Mouse (Mus musculus): ENCODE measurements around the gene Isy1. TPM values are rescaled to one million over a fixed set of nuclear protein-coding genes. Genes with fewer than 3 reads are reported as not detected.

The Isy1 gene
- polyA plus RNA-seq, 1 experiment from 2014 or later = 73.8 TPM

DNA sequence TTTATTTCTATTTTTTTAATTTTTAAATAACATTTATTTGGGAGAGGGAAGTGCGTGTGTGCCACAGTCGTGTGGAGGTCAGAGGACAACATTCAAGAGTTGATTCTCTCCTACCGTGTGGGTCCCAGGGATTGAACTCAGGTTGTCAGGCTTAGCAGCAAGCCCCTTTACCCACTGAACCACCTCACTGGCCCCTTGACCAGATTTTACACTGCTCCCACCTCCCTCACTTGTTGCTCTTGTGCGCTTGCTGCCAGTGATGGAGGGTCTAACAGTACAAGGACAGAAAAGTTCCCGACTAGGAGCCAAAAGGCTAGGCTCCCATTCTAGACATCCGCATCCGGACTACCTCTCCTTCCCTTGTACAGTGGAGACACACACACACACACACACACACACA, 33.1 kb downstream of the Isy1 start:
- H3K4me3 ChIP-seq (ENCODE audit: low read depth, low read length) = no peak overlapping the region
- DNase-seq (ENCODE audit: low spot score) (no peak), ATAC-seq (replicated peaks; ENCODE audit: low FRiP score) (no peak)
- WGBS = 93% methylated on average over 7 of the region's 7 CpGs
- H3K4me2 ChIP-seq (ENCODE audit: low read depth, low read length, severe bottlenecking) = no peak overlapping the region
- H3K4me1 ChIP-seq (replicated peaks; ENCODE audit: control insufficient read depth, insufficient read depth, low read length) = no peaks in the 10 kb centered on the region
- H3K9me3 ChIP-seq (ENCODE audit: control insufficient read depth, low read length) = no peaks in the 10 kb centered on the region
- no peak overlapping the region for H3K9ac ChIP-seq (ENCODE audit: low read length)
- H3K36me3 ChIP-seq (ENCODE audit: control insufficient read depth, insufficient read depth, low read length) = no peaks in the 10 kb centered on the region
- H3K27me3 ChIP-seq (ENCODE audit: control insufficient read depth, insufficient read depth, low read length) = no peaks in the 10 kb centered on the region
- no peak overlapping the region for H3K27ac ChIP-seq (ENCODE audit: low read depth, low read length)

DNA sequence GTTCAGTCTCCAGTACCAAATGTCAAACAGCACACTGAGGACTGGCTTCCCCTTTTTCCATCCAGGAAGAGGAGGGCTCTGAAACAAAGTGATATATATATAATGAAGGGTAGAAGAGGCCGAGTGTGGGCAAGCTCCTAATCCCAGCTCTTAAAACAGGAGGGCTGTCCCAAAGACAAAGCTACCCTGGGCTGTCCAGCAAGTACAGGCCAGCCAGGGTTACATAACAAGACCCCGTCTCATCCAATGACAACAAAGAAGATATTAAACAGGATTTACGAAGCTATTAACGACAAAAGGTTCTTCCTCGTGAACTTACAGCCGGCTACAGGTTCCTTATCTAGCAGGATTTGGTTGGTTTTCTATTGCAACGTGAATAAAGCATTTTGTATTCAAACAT, 33.7 kb downstream of the Isy1 start:
- Histone ChIP-seq H3K9me3 (ENCODE audit: control insufficient read depth, low read length) (no peaks in the 10 kb centered on the region), H3K4me2 (ENCODE audit: low read depth, low read length, severe bottlenecking) (no peak overlapping the region), H3K4me3 (ENCODE audit: low read depth, low read length) (no peak overlapping the region), H3K27me3 (ENCODE audit: control insufficient read depth, insufficient read depth, low read length) (no peaks in the 10 kb centered on the region), H3K9ac (ENCODE audit: low read length) (no peak overlapping the region), H3K27ac (ENCODE audit: low read depth, low read length) (no peak overlapping the region), H3K36me3 (ENCODE audit: control insufficient read depth, insufficient read depth, low read length) (no peaks in the 10 kb centered on the region), H3K4me1 (replicated peaks; ENCODE audit: control insufficient read depth, insufficient read depth, low read length) (no peaks in the 10 kb centered on the region)
- WGBS = 82% methylated on average over 7 of the region's 7 CpGs
- ATAC-seq (replicated peaks; ENCODE audit: low FRiP score) (no peak), DNase-seq (ENCODE audit: low spot score) (no peak)

DNA sequence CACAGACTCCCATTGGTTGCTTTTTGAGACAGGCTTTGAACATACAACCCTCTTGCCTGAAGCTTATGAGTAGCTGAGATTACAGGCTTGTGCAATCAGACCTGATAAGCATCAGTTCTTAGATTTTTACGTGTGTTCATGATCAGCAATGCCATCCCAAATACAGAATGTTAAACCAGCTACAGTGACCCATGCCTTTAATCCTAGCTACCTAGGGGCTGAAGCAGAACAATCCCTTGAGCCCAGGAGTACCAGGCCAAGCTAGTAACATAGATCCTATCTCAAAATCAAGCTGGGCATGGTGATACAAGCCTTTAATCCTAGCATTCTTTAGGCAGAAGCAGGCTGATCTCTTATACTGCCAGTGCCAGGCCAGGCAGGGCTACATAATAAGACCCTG, 34.6 kb downstream of the Isy1 start:
- no peaks in the 10 kb centered on the region for H3K9me3 ChIP-seq (ENCODE audit: control insufficient read depth, low read length)
- H3K4me2 ChIP-seq (ENCODE audit: low read depth, low read length, severe bottlenecking) = no peak overlapping the region
- H3K9ac ChIP-seq (ENCODE audit: low read length) = no peak overlapping the region
- no peak for ATAC-seq (replicated peaks; ENCODE audit: low FRiP score)
- H3K4me3 ChIP-seq (ENCODE audit: low read depth, low read length) = no peak overlapping the region
- H3K27me3 ChIP-seq (ENCODE audit: control insufficient read depth, insufficient read depth, low read length) = no peaks in the 10 kb centered on the region
- no peaks in the 10 kb centered on the region for H3K4me1 ChIP-seq (replicated peaks; ENCODE audit: control insufficient read depth, insufficient read depth, low read length)
- WGBS = 73% methylated on average over 1 of the region's 1 CpGs
- H3K36me3 ChIP-seq (ENCODE audit: control insufficient read depth, insufficient read depth, low read length) = no peaks in the 10 kb centered on the region
- DNase-seq (ENCODE audit: low spot score) = no peak
- H3K27ac ChIP-seq (ENCODE audit: low read depth, low read length) = no peak overlapping the region

DNA sequence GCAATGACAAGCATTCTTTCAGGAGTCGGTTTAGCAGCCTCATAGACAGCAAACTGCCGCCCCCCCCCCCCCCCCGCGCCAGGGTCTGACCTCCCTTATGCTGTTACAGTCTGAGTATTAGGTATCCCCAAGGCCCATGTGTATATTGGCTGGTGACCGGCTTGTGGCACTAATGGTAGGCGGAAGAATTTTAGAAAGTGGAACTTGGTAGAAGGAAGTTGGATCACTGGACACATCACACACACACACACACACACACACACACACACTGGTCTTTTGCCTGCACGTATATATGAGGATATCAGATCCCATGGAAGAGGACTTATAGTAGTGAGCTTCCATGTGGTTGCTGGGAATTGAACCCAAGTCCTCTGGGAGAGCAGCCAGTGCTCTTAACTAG, 36.1 kb downstream of the Isy1 start:
- Histone ChIP-seq H3K4me2 (ENCODE audit: low read depth, low read length, severe bottlenecking) (no peak overlapping the region), H3K27me3 (ENCODE audit: control insufficient read depth, insufficient read depth, low read length) (no peaks in the 10 kb centered on the region), H3K36me3 (ENCODE audit: control insufficient read depth, insufficient read depth, low read length) (no peaks in the 10 kb centered on the region), H3K4me3 (ENCODE audit: low read depth, low read length) (no peak overlapping the region), H3K9me3 (ENCODE audit: control insufficient read depth, low read length) (no peaks in the 10 kb centered on the region), H3K4me1 (replicated peaks; ENCODE audit: control insufficient read depth, insufficient read depth, low read length) (no peaks in the 10 kb centered on the region), H3K27ac (ENCODE audit: low read depth, low read length) (no peak overlapping the region), H3K9ac (ENCODE audit: low read length) (no peak overlapping the region)
- WGBS = 89% methylated on average over 7 of the region's 7 CpGs
- no peak for DNase-seq (ENCODE audit: low spot score)
- no peak for ATAC-seq (replicated peaks; ENCODE audit: low FRiP score)

DNA sequence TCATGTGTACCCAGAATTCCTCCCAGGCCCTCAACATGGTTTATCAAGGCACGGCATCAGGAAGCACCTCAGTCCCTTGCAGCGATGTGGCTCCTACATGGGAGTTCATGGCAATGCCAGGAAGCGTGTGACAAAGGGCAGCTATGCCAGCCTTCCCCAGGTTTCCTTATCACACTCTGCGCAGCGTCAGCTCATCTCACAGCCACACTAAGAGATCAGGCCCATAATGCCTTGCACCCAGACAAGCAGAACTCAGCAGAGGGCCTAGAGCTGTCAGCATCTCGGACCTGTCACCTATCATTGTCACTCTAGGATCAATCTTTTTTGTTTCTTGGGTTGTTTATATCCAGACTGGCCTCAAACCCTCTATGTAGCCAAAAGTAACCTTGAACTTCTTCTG, 39.0 kb downstream of the Isy1 start:
- Histone ChIP-seq H3K36me3 (ENCODE audit: control insufficient read depth, insufficient read depth, low read length) (no peaks in the 10 kb centered on the region), H3K9ac (ENCODE audit: low read length) (no peak overlapping the region), H3K4me1 (replicated peaks; ENCODE audit: control insufficient read depth, insufficient read depth, low read length) (no peaks in the 10 kb centered on the region; the same call in 1 of the 2 replicates), H3K4me2 (ENCODE audit: low read depth, low read length, severe bottlenecking) (no peak overlapping the region), H3K4me3 (ENCODE audit: low read depth, low read length) (no peak overlapping the region), H3K27ac (ENCODE audit: low read depth, low read length) (no peak overlapping the region), H3K9me3 (ENCODE audit: control insufficient read depth, low read length) (no peaks in the 10 kb centered on the region), H3K27me3 (ENCODE audit: control insufficient read depth, insufficient read depth, low read length) (no peaks in the 10 kb centered on the region)
- ATAC-seq (replicated peaks; ENCODE audit: low FRiP score) = no peak
- WGBS = 89% methylated on average over 6 of the region's 6 CpGs
- no peak for DNase-seq (ENCODE audit: low spot score)

DNA sequence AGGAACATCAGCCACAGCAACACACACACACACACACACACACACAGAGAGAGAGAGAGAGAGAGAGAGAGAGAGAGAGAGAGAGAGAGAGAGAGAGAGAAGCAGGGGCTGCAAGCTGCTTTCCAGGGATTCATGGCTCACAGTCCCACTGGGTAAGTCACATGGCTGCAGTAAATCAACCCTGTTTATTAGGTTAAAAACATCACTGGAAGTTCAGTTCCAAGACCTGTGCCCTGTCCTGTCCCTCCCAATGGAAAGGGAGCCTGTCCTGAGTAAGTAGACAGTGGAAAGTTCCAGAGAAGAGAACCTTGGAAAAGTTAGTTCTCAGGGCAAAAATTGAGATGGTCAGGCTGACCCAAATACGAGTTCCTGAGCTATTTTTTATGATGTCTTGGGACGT, 41.3 kb downstream of the Isy1 start:
- Histone ChIP-seq H3K36me3 (ENCODE audit: control insufficient read depth, insufficient read depth, low read length) (no peaks in the 10 kb centered on the region), H3K27ac (ENCODE audit: low read depth, low read length) (no peak overlapping the region), H3K4me3 (ENCODE audit: low read depth, low read length) (no peak overlapping the region), H3K4me1 (replicated peaks; ENCODE audit: control insufficient read depth, insufficient read depth, low read length) (no peaks in the 10 kb centered on the region; the same call in 1 of the 2 replicates), H3K27me3 (ENCODE audit: control insufficient read depth, insufficient read depth, low read length) (no peaks in the 10 kb centered on the region), H3K9ac (ENCODE audit: low read length) (no peak overlapping the region), H3K4me2 (ENCODE audit: low read depth, low read length, severe bottlenecking) (no peak overlapping the region), H3K9me3 (ENCODE audit: control insufficient read depth, low read length) (no peaks in the 10 kb centered on the region)
- WGBS = 56% methylated on average over 2 of the region's 2 CpGs
- no peak for DNase-seq (ENCODE audit: low spot score)
- ATAC-seq (replicated peaks; ENCODE audit: low FRiP score) = no peak

DNA sequence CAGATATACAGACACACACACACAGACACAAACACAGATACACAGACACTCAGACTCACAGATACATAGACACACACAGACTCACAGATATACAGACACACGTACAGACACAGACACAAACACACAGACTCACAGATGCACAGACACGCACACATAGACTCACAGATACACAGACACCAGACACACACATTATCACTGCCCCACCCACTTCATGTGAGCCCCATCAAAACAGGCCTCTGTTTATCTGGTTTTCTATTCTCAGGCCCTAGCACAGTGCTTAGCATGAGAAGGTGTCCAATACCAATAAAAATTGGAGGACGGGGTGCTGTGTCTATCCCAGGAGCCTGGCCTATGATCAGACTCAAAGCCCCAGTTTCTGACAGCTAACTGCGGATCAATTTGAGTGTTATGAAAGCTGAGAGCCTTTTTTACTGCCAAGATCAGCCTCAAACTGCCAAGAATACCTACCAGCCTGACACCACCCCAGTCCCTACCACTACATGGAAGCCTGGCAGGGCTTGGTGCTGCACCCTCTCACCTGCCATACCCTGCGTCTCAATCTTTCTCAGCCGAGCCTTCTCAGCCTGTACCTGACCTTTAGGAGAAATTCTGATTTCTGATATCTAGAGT, 42.2 kb downstream of the Isy1 start:
- H3K9me3 ChIP-seq (ENCODE audit: control insufficient read depth, low read length) = no peaks in the 10 kb centered on the region
- no peaks in the 10 kb centered on the region for H3K27me3 ChIP-seq (ENCODE audit: control insufficient read depth, insufficient read depth, low read length)
- DNase-seq (ENCODE audit: low spot score) (no peak), ATAC-seq (replicated peaks; ENCODE audit: low FRiP score) (no peak)
- WGBS = 89% methylated on average over 6 of the region's 6 CpGs
- no peaks in the 10 kb centered on the region; the same call in 1 of the 2 replicates for H3K4me1 ChIP-seq (replicated peaks; ENCODE audit: control insufficient read depth, insufficient read depth, low read length)
- no peak overlapping the region for H3K27ac ChIP-seq (ENCODE audit: low read depth, low read length)
- H3K4me2 ChIP-seq (ENCODE audit: low read depth, low read length, severe bottlenecking) = no peak overlapping the region
- H3K36me3 ChIP-seq (ENCODE audit: control insufficient read depth, insufficient read depth, low read length) = no peaks in the 10 kb centered on the region
- no peak overlapping the region for H3K4me3 ChIP-seq (ENCODE audit: low read depth, low read length)
- no peak overlapping the region for H3K9ac ChIP-seq (ENCODE audit: low read length)

DNA sequence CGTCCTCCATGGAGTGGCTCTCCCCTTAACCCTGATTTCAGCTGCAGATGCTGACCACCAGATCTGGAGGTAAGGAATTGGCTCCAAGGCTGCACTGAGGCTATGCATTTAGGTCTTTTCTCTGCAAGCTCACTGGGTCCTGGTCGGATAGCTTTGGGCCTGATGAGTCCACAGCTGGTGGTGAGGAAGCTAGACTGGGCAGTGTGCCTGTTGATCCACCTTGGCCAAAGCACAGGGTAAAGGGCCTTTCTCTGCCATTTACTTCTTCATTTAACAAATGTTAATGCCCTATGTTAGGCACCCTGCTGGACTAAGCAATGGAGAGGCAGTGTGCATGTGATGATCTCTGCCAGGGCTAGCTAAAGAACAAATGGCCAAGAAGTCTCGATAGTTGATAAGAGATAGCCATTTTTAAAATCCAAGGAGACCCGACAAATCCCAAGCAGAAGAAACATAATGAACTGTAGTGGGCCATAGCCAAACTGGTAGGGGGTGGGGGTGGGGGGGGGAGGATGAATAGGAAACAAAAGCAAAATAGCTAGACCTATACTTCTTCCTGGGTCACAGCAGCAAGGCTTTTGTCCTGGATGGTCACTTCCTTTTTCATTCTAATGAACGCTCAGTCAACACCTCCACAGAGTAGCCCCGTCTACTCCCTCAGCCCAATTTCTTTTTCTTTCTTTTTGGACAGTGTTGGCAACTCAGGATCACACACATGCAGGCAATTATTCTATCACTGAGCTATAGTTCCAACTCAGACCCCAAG, 43.0 kb downstream of the Isy1 start:
- H3K27me3 ChIP-seq (ENCODE audit: control insufficient read depth, insufficient read depth, low read length) = no peaks in the 10 kb centered on the region
- DNase-seq (ENCODE audit: low spot score) = no peak
- no peak overlapping the region for H3K4me3 ChIP-seq (ENCODE audit: low read depth, low read length)
- H3K27ac ChIP-seq (ENCODE audit: low read depth, low read length) = no peak overlapping the region
- no peaks in the 10 kb centered on the region; the same call in 1 of the 2 replicates for H3K4me1 ChIP-seq (replicated peaks; ENCODE audit: control insufficient read depth, insufficient read depth, low read length)
- H3K9ac ChIP-seq (ENCODE audit: low read length) = no peak overlapping the region
- WGBS = 59% methylated on average over 6 of the region's 6 CpGs
- ATAC-seq (replicated peaks; ENCODE audit: low FRiP score) = no peak
- no peaks in the 10 kb centered on the region for H3K9me3 ChIP-seq (ENCODE audit: control insufficient read depth, low read length)
- H3K4me2 ChIP-seq (ENCODE audit: low read depth, low read length, severe bottlenecking) = no peak overlapping the region
- no peaks in the 10 kb centered on the region for H3K36me3 ChIP-seq (ENCODE audit: control insufficient read depth, insufficient read depth, low read length)
